Mouse (Mus musculus): ENCODE results near the gene Olfr872.
"Not testable (repeated sequence)": the region's sequence is repeated elsewhere in the genome, so short reads cannot be mapped to it uniquely, and the experiment has no call there.

The Olfr872 gene

GRCm38 (mm10) chr9:20236819-20237218 is at the start of gene Olfr872:
Gene Olfr872 (plus strand): TSS chr9:20237119.
- in situ Hi-C loops (cut with MboI) = no loop called here

GRCm38 (mm10) chr9:20202131-20202530 is 34.8 kb upstream of the Olfr872 start:
- in situ Hi-C loops (cut with MboI) = no loop called here

GRCm38 (mm10) chr9:20203413-20203984 is 33.4 kb upstream of the Olfr872 start:
- in situ Hi-C loops (cut with MboI) = not testable (repeated sequence)

GRCm38 (mm10) chr9:20210812-20211211 is 26.1 kb upstream of the Olfr872 start:
- in situ Hi-C loops (cut with MboI) = no loop called here

GRCm38 (mm10) chr9:20211477-20211876 is 25.4 kb upstream of the Olfr872 start:
- in situ Hi-C loops (cut with MboI) = no loop called here

GRCm38 (mm10) chr9:20211907-20212306 is 25.0 kb upstream of the Olfr872 start, which contains the start of gene Olfr871:
Gene Olfr871 (plus strand): TSS chr9:20212207.
- in situ Hi-C loops (cut with MboI) = no loop called here

- in situ Hi-C loops (cut with MboI) = no loop called here
Observed at GRCm38 (mm10) chr9:20237378-20237777, 459 bp downstream of the Olfr872 start.

- in situ Hi-C loops (cut with MboI) = no loop called here
Observed at GRCm38 (mm10) chr9:20282051-20282450, 45.1 kb downstream of the Olfr872 start, which contains the start of gene Olfr39. Gene Olfr39 (plus strand): TSS chr9:20282351.

- in situ Hi-C loops (cut with MboI) = not testable (repeated sequence)
Observed at GRCm38 (mm10) chr9:20295562-20295961, 58.6 kb downstream of the Olfr872 start.

GRCm38 (mm10) chr9:20298232-20298631 is 61.3 kb downstream of the Olfr872 start, which contains the start of gene Olfr873:
Gene Olfr873 (plus strand): TSS chr9:20298532.
- in situ Hi-C loops (cut with MboI) = no loop called here

Measured in mature B cell (primary cell).